Mouse (Mus musculus): ENCODE results near the gene Slc1a3.

Gene Slc1a3

GRCm38 (mm10) chr15:8710146-8711006, at the start of gene Slc1a3:
Gene Slc1a3, minus strand, starts transcription at chr15:8710764.
- DNase-seq (ENCODE audit: low spot score in 2 of 2), result peak; percentile 14 to 39

- DNase-seq (ENCODE audit: low spot score in 2 of 2), result no peak
Measured at GRCm38 (mm10) chr15:8759026-8759425, 48.5 kb upstream of the Slc1a3 start.

DNA sequence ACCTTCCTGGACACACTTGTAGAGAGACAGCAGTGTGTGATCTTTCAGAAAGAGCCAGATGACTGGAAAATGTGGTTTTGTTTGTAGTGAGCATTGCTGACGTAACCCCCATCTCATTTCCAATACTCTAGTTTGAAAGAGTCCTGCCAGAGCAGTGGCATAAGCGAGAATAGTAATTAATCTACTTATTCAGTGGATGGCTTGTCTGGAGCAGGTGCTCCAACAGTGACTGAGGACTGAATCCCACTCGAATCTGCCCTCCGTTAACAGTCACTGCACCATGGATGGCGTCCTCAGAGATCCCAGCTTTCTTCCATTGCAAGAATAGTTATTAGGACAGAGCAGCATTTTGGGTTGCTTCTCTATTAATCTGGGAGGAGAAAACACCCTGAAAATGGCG, 45.9 kb upstream of the Slc1a3 start:
- DNase-seq (ENCODE audit: low spot score in 2 of 2), result no peak

GRCm38 (mm10) chr15:8749762-8750161, 39.2 kb upstream of the Slc1a3 start:
- no peak for DNase-seq (ENCODE audit: low spot score in 2 of 2)

DNA sequence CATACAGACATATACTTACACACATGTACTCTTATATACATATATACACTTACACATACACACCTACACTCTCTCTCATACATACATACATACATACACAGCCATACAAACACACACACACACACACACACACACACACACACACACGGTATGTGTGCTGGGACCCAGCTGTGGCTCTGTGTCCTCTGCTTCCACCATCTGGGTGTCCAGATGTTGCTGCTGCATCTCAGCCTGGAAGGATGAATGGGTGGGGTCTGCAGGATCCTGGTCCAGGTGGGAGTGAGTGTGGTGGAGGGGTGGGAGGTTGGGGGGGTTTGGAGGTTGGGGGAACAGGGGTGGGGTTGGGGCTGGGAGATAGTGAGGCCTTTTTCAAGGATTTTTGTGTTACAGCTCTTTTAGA, 38.2 kb upstream of the Slc1a3 start:
- DNase-seq (ENCODE audit: low spot score in 2 of 2), result no peak

GRCm38 (mm10) chr15:8741593-8741992, 31.0 kb upstream of the Slc1a3 start:
- DNase-seq (ENCODE audit: low spot score in 2 of 2), result no peak

GRCm38 (mm10) chr15:8740724-8741123, 30.2 kb upstream of the Slc1a3 start:
- DNase-seq (ENCODE audit: low spot score in 2 of 2), result no peak

GRCm38 (mm10) chr15:8738156-8738555, 27.6 kb upstream of the Slc1a3 start:
- DNase-seq (ENCODE audit: low spot score in 2 of 2), result no peak

DNA sequence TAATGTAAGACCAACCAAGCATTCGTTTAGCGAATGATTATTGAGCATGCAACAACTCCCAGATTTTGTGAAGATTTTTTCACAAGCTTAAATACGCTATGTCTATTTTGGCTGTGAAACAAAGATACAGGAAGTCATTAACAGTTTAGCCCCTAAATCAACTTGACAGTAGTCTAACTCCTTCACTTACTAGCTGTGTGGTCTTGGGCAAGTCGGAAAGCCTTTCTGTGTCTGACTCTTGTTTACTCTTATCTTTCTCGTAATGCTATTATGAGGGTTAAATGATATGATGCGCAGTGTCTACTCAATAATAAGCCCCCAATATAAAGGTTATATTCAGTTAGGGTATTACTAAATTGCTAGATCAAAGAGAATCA, 23.8 kb upstream of the Slc1a3 start:
- DNase-seq (ENCODE audit: low spot score in 2 of 2), result no peak

GRCm38 (mm10) chr15:8733669-8734362, 23.3 kb upstream of the Slc1a3 start:
- DNase-seq (ENCODE audit: low spot score in 2 of 2), result no peak

DNA sequence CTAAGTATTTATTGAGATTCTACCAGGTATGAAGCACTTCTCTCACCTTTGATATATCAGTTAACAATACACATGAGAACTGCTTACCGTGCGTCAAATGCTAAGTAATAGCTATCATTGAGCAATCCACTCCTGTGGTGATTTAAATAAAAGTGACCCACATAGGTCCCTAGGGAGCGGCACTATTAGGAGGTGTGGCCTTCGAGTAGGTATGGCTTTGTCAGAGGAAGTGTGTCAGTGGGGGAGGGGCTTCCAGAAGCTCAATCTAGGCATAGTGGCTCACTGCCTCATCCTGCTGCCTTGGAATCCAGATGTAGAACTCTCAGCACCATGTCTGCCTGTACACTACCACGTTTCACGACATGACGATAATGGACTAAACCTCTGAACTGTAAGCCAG, 18.3 kb upstream of the Slc1a3 start:
- DNase-seq (ENCODE audit: low spot score in 2 of 2), result no peak

- no peak for DNase-seq (ENCODE audit: low spot score in 2 of 2)
Measured at GRCm38 (mm10) chr15:8722386-8723100, 12.0 kb upstream of the Slc1a3 start.

- no peak for DNase-seq (ENCODE audit: low spot score in 2 of 2)
Measured at GRCm38 (mm10) chr15:8721746-8722145, 11.2 kb upstream of the Slc1a3 start.

- DNase-seq (ENCODE audit: low spot score in 2 of 2), result no peak
Measured at GRCm38 (mm10) chr15:8721005-8721404, 10.4 kb upstream of the Slc1a3 start.

GRCm38 (mm10) chr15:8718496-8718895, 7.9 kb upstream of the Slc1a3 start:
- DNase-seq (ENCODE audit: low spot score in 2 of 2), result no peak

DNA sequence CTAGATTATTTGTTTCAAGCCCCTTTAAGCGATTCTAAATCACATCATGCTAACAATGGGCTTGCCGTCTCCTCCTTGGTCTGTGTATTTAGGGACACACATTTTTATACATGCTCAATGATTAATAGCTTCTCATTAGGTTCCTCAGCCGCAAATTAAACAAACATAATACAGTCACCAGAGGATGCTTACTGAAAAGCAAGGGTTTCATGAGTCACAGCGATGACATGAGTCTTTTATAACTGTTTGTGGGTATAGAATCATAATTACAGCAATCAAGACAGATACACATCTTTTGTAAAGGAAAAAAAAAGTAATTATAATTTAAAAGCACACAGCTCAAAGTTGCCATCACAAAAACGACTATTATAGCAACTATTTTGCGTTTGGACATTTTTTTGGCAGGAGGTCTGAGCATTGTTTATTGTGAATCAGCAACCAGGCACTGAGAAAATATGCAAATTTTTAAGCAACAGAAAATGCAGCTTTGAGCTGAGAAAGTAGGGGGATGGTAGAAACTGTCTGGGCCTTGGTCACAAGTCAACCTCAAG, 6.5 kb upstream of the Slc1a3 start:
- DNase-seq (ENCODE audit: low spot score in 2 of 2), result no peak

GRCm38 (mm10) chr15:8716330-8716964, 5.9 kb upstream of the Slc1a3 start:
- no peak for DNase-seq (ENCODE audit: low spot score in 2 of 2)

DNA sequence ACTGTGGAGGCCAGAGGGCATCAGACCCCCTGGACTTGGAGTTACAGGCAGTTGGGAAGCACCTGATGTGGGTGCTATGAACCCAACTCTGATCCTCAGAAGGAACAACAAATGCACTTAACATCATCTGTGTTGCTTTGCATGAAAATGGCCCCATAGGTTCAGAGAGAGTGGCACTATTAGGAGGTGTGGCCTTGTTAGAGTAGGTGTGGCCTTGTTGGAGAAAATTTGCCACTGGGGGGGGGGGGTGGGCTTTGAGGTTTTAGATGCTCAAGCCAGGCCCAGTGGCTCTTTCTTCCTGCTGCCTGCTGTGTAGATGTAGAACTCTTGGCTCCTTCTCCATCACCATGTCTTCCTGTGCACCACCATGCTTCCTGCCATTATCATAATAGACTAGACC, 5.1 kb upstream of the Slc1a3 start:
- DNase-seq (ENCODE audit: low spot score in 2 of 2), result no peak

DNA sequence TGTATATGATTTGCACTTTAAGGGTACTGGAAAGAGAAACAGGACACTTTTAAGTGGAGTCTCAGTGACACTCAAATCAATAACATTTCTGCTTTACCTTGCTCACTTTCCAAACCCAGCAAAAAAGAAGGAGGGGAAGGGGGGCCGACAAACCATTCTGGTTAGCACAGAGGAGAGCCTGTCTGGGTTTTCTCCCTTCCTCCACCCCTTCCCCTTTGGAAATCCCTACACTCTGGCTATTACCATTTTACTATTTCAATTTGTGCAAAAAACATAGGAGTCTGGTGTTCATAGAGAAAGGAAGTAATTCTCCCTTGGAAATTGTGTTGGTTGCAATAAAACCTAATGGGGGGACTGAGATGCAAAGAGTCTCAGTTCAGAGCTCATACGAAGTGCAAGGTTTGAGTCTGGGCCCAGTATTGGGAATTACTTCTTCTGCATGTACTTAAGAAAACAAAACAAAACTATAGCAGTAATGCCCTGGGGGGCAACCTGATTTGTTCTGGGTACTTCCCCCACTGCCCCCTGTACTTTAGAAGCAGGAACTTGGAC, 1.9 kb upstream of the Slc1a3 start:
- DNase-seq (ENCODE audit: low spot score in 2 of 2), result no peak

- DNase-seq (ENCODE audit: low spot score in 2 of 2), result no peak
Measured at GRCm38 (mm10) chr15:8711630-8712310, 1.2 kb upstream of the Slc1a3 start.

GRCm38 (mm10) chr15:8709578-8709977, 986 bp downstream of the Slc1a3 start:
- no peak for DNase-seq (ENCODE audit: low spot score in 2 of 2)
